Mouse (Mus musculus): Measurements from ENCODE around the gene Tlcd2.

Gene Tlcd2

GRCm38 (mm10) chr11:75515186-75515585 lies 53.7 kb downstream of the Tlcd2 start:
- DNase-seq (ENCODE audit: low spot score in 2 of 2): no peak

GRCm38 (mm10) chr11:75519834-75520633 lies 58.5 kb downstream of the Tlcd2 start:
- no peak for DNase-seq (ENCODE audit: low spot score in 2 of 2)
